Mouse (Mus musculus): ENCODE measurements at regions not wholly inside any gene's neighbourhood (a gene's known extent, or its start where the extent isn't known, plus 50 kb on each side); places are given as distances from the start of the nearest gene placed in this dataset.

DNA sequence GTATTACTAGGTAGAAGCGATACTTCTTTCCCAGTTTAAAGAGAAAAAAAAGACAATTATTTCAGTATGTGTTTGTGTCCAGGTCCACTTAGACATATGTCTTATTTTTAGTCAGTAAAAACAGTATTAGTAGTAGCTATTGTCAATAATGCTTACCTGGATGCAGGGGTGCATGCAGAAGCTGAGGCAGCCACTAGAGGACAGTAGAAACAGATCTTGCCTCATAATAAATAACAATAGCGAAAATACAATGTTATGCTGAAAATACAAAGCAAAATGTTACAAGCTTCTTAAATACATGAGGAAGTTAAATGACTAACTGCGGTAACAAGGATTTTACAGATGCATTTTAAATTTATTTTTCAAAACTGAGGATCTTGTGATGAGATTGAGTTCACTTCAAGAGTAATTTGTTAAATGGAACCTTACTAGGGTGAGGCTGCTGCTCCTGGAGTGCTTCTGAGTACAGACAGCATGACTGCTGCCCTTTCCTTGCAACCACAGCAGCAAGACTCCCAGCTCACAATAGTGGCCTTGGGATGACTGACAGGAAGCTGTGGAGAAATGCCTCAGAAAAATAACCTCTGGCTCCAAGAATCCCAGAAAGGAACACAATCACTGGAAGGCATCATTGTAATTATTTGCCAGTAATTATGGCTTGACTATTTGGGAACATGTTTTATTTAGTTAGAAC lies 728.8 kb downstream of the Brinp3 start:
- TF ChIP-seq HCFC1 (IDR thresholded peaks at IDR 0.05; ENCODE audit: low read depth, low read length) (no peak), CTCF (IDR thresholded peaks at IDR 0.05 in 2 of 3, conservative IDR thresholded peaks at IDR 0.05 in 1 of 3; ENCODE audit: control insufficient read depth in 1 of 3, insufficient read depth in 1 of 3, low read depth in 2 of 3, low read length in 3 of 3, poor library complexity in 1 of 3, severe bottlenecking in 1 of 3) (peak; percentile 38 to 66 (median 55)), E2F4 (IDR thresholded peaks at IDR 0.05; ENCODE audit: borderline replicate concordance, low read depth, low read length) (no peak), GABPA (IDR thresholded peaks at IDR 0.05; ENCODE audit: low read depth, low read length) (no peak), RCOR1 (IDR thresholded peaks at IDR 0.05; ENCODE audit: low read depth, low read length) (no peak), EP300 (IDR thresholded peaks at IDR 0.05; ENCODE audit: low read depth in 1 of 2, low read length in 2 of 2) (no peak), JUND (IDR thresholded peaks at IDR 0.05; ENCODE audit: low read depth, low read length) (no peak), POLR2A (IDR thresholded peaks at IDR 0.05; ENCODE audit: control insufficient read depth in 1 of 2, insufficient read depth in 1 of 2, low read depth in 1 of 2, low read length in 2 of 2, poor library complexity in 1 of 2) (no peak), POLR2AphosphoS5 (IDR thresholded peaks at IDR 0.05; ENCODE audit: borderline replicate concordance, low read depth, low read length) (no peak), SMC3 (IDR thresholded peaks at IDR 0.05; ENCODE audit: low read depth, low read length) (peak; percentile 70), NELFE (IDR thresholded peaks at IDR 0.05; ENCODE audit: low read depth, low read length) (no peak), TAL1 (IDR thresholded peaks at IDR 0.05; ENCODE audit: low read length) (no peak)

Data from MEL (cell line).